Mouse (Mus musculus) E14TG2a.4 (cell line): ENCODE data around the gene Cacna1a.

Experiments
- H3K27me3 ChIP-seq: 2 replicates; pipeline ENCODE4 v1.6.1; 2014; ENCODE audit warnings: low read length, control low read depth; ENCODE audit not compliant: insufficient read depth
- H3K36me3 ChIP-seq: 2 replicates; pipeline ENCODE4 v1.6.1; 2014; ENCODE audit warnings: low read length, control low read depth; ENCODE audit not compliant: insufficient read depth
- H3K4me1 ChIP-seq: replicated peaks from 2 replicates; pipeline ENCODE4 v1.6.1; 2014; ENCODE audit warnings: low read depth, low read length, control low read depth
- H3K4me3 ChIP-seq: replicated peaks from 2 replicates; pipeline ENCODE4 v1.5.1; 2014; ENCODE audit warnings: mild to moderate bottlenecking, low read length
- H3K9me3 ChIP-seq: 2 replicates; pipeline ENCODE4 v1.6.1; 2014; ENCODE audit warnings: low read length, control low read depth
- CTCF ChIP-seq: conservative IDR thresholded peaks from 2 replicates; pipeline ENCODE4 v1.5.1; 2014; ENCODE audit warnings: low read length
- NANOG ChIP-seq: IDR thresholded peaks from 2 replicates; pipeline ENCODE4 v1.6.1; 2014; ENCODE audit warnings: borderline replicate concordance, low read length, mixed read lengths
- POU5F1 ChIP-seq: IDR thresholded peaks from 2 replicates; pipeline ENCODE4 v1.6.1; 2014; ENCODE audit warnings: low read length, borderline replicate concordance

Gene Cacna1a

GRCm38 (mm10) chr8:84629586-84629985, 241.3 kb downstream of the Cacna1a start:
- Histone ChIP-seq H3K27me3 (peaks cover 19% of the 10 kb centered on the region), H3K36me3 (0 out of 2 replicates have a peak, but pooled peaks cover 3% of the 10 kb centered on the region), H3K9me3 (peaks cover 13% of the 10 kb centered on the region), H3K4me3 (peak overlapping the region; percentile 61), H3K4me1 (peaks cover 35% of the 10 kb centered on the region)
- TF ChIP-seq NANOG (no peak), CTCF (no peak), POU5F1 (no peak)

- Histone ChIP-seq H3K27me3 (peaks cover 14% of the 10 kb centered on the region), H3K9me3 (peaks cover 13% of the 10 kb centered on the region), H3K36me3 (0 out of 2 replicates have a peak, but pooled peaks cover 3% of the 10 kb centered on the region), H3K4me3 (peak overlapping the region; percentile 61), H3K4me1 (peaks cover 40% of the 10 kb centered on the region)
- TF ChIP-seq POU5F1 (no peak), NANOG (no peak), CTCF (no peak)
These were observed 241.9 kb downstream of the Cacna1a start for GRCm38 (mm10) chr8:84630145-84630544.

- Histone ChIP-seq H3K36me3 (peaks cover 10% of the 10 kb centered on the region; the same call in 1 of the 2 replicates), H3K4me3 (no peak overlapping the region), H3K4me1 (peaks cover 57% of the 10 kb centered on the region), H3K27me3 (peaks cover under 1% of the 10 kb centered on the region; the same call in 1 of the 2 replicates), H3K9me3 (peaks cover 13% of the 10 kb centered on the region)
- TF ChIP-seq POU5F1: no peak
- no peak for TF ChIP-seq CTCF
- peak; percentile 77 for TF ChIP-seq NANOG
These were observed 243.6 kb downstream of the Cacna1a start for GRCm38 (mm10) chr8:84631813-84632212.

- Histone ChIP-seq H3K4me1 (peaks cover 72% of the 10 kb centered on the region), H3K4me3 (peak overlapping the region; percentile 45), H3K36me3 (peaks cover 11% of the 10 kb centered on the region; the same call in 1 of the 2 replicates), H3K27me3 (no peaks in the 10 kb centered on the region), H3K9me3 (peaks cover 13% of the 10 kb centered on the region)
- no peak for TF ChIP-seq NANOG
- TF ChIP-seq POU5F1: no peak
These were observed 245.8 kb downstream of the Cacna1a start for GRCm38 (mm10) chr8:84633841-84634584.

GRCm38 (mm10) chr8:84634849-84635304, 246.6 kb downstream of the Cacna1a start:
- H3K4me3 ChIP-seq: peak overlapping the region; percentile 35
- peaks cover 11% of the 10 kb centered on the region; the same call in 1 of the 2 replicates for H3K36me3 ChIP-seq
- no peaks in the 10 kb centered on the region for H3K27me3 ChIP-seq
- peaks cover 64% of the 10 kb centered on the region for H3K4me1 ChIP-seq
- peaks cover 13% of the 10 kb centered on the region for H3K9me3 ChIP-seq
- TF ChIP-seq CTCF: no peak
- no peak for TF ChIP-seq NANOG
- TF ChIP-seq POU5F1: no peak

GRCm38 (mm10) chr8:84635397-84636050, 247.3 kb downstream of the Cacna1a start:
- peaks cover 11% of the 10 kb centered on the region; the same call in 1 of the 2 replicates for H3K36me3 ChIP-seq
- H3K9me3 ChIP-seq: peaks cover 13% of the 10 kb centered on the region
- H3K27me3 ChIP-seq: no peaks in the 10 kb centered on the region
- peak overlapping the region; percentile 37 for H3K4me3 ChIP-seq
- peaks cover 65% of the 10 kb centered on the region for H3K4me1 ChIP-seq
- TF ChIP-seq CTCF (no peak), NANOG (no peak), POU5F1 (no peak)

- H3K27me3 ChIP-seq: no peaks in the 10 kb centered on the region
- peak overlapping the region; percentile 37 for H3K4me3 ChIP-seq
- no peak for TF ChIP-seq NANOG
- TF ChIP-seq POU5F1: no peak
- no peak for TF ChIP-seq CTCF
- H3K4me1 ChIP-seq: peaks cover 70% of the 10 kb centered on the region
- peaks cover 7% of the 10 kb centered on the region for H3K9me3 ChIP-seq
- H3K36me3 ChIP-seq: peaks cover 11% of the 10 kb centered on the region; the same call in 1 of the 2 replicates
These were observed 247.9 kb downstream of the Cacna1a start for GRCm38 (mm10) chr8:84636051-84636691.
